9 mouse cellular contexts compared by ENCODE assay signal in genomic region chr19:30548411-30549043, GRCm38 (mm10). TPM values are rescaled to one million over a fixed set of nuclear protein-coding genes. Genes with fewer than 3 reads are reported as not detected.
DNase-seq lines count a peak whose midpoint lies in the region; ATAC-seq and TF ChIP-seq lines count a peak whose summit lies in the region.
"Had no signal": no experiment of that assay in that cellular context is flagged by ENCODE, and none has a peak within 500 bp of the region (broad histone marks: within the 10 kb centered on the region; RNA-seq: fewer than 3 reads in every experiment).

No protein-coding gene starts in this region.

- H3K9ac ChIP-seq in heart, postnatal 0 days (replicated peaks; ENCODE audit: low read depth, low read length), result no peak overlapping the region
- H3K9ac ChIP-seq in embryonic facial prominence, embryonic 13.5 days, result peak overlapping the region; percentile 71
- H3K9ac ChIP-seq in neural tube, embryonic 12.5 days, result 0 out of 2 replicates have a peak overlapping the region, but pooled peaks have one; percentile 33

- no peak for TF ChIP-seq EP300 in heart, postnatal 0 days (IDR thresholded peaks at IDR 0.05; ENCODE audit: low read depth)

- DNase-seq in heart, postnatal 0 days (ENCODE audit: low spot score), result no peak
- DNase-seq in heart, adult 9 months (ENCODE audit: low spot score in 2 of 2), result no peak
- peak; percentile 68 for DNase-seq in limb, embryonic 10.5 days (ENCODE audit: low spot score)
- no peak for DNase-seq in layer of hippocampus, postnatal 36 days
- DNase-seq in lung, postnatal 36 days, result no peak
- DNase-seq in ovary, postnatal 10 days (ENCODE audit: low spot score), result no peak

- no peak for TF ChIP-seq CTCF in heart, postnatal 0 days (IDR thresholded peaks at IDR 0.05; ENCODE audit: low read depth)

- H3K4me1 ChIP-seq in heart, postnatal 0 days (ENCODE audit: control insufficient read depth, insufficient read depth), result peaks cover 8% of the 10 kb centered on the region; the same call in 1 of the 2 replicates
- H3K4me1 ChIP-seq in embryonic facial prominence, embryonic 13.5 days, result peaks cover 29% of the 10 kb centered on the region
- peaks cover 30% of the 10 kb centered on the region for H3K4me1 ChIP-seq in limb, embryonic 10.5 days
- H3K4me1 ChIP-seq in neural tube, embryonic 12.5 days, result peaks cover 18% of the 10 kb centered on the region; the same call in 1 of the 2 replicates

- WGBS in heart, postnatal 0 days, result 4% methylated on average over 23 of the region's 23 CpGs
- under 1% methylated on average over 23 of the region's 23 CpGs for WGBS in embryonic facial prominence, embryonic 13.5 days
- under 1% methylated on average over 23 of the region's 23 CpGs for WGBS in limb, embryonic 10.5 days
- 1% methylated on average over 23 of the region's 23 CpGs for WGBS in neural tube, embryonic 12.5 days

- H3K9me3 ChIP-seq in heart, postnatal 0 days (replicated peaks; ENCODE audit: control insufficient read depth, low read length), result no peaks in the 10 kb centered on the region
- H3K9me3 ChIP-seq in embryonic facial prominence, embryonic 13.5 days, result no peaks in the 10 kb centered on the region
- no peaks in the 10 kb centered on the region for H3K9me3 ChIP-seq in limb, embryonic 10.5 days (replicated peaks)
- no peaks in the 10 kb centered on the region for H3K9me3 ChIP-seq in neural tube, embryonic 12.5 days

- H3K4me3 ChIP-seq in heart, postnatal 0 days (ENCODE audit: low read depth, low read length), result peak overlapping the region; percentile 37
- H3K4me3 ChIP-seq in embryonic facial prominence, embryonic 13.5 days, result peak overlapping the region; percentile 52
- peak overlapping the region; percentile 51 for H3K4me3 ChIP-seq in limb, embryonic 10.5 days
- H3K4me3 ChIP-seq in neural tube, embryonic 12.5 days, result peak overlapping the region; percentile 37

- peak overlapping the region; percentile 58 for H3K4me2 ChIP-seq in heart, postnatal 0 days (ENCODE audit: low read depth, low read length)
- peak overlapping the region; percentile 68 for H3K4me2 ChIP-seq in embryonic facial prominence, embryonic 13.5 days
- peak overlapping the region; percentile 69 for H3K4me2 ChIP-seq in neural tube, embryonic 12.5 days (replicated peaks)

- H3K27me3 ChIP-seq in heart, postnatal 0 days (ENCODE audit: control insufficient read depth, insufficient read depth, low read length), result peaks cover 52% of the 10 kb centered on the region
- H3K27me3 ChIP-seq in embryonic facial prominence, embryonic 13.5 days, result peaks cover 63% of the 10 kb centered on the region
- peaks cover 71% of the 10 kb centered on the region for H3K27me3 ChIP-seq in limb, embryonic 10.5 days (ENCODE audit: low read depth, poor library complexity, severe bottlenecking)
- H3K27me3 ChIP-seq in neural tube, embryonic 12.5 days (replicated peaks), result peaks cover 41% of the 10 kb centered on the region

- ATAC-seq in heart, postnatal 0 days (ENCODE audit: insufficient read depth, low read depth), result no peak
- ATAC-seq in embryonic facial prominence, embryonic 13.5 days (ENCODE audit: insufficient number of reproducible peaks, insufficient read depth, low FRiP score, low TSS enrichment, low read depth), result no peak
- ATAC-seq in neural tube, embryonic 12.5 days (ENCODE audit: low FRiP score, low read depth), result peak; percentile 62

- no peaks in the 10 kb centered on the region for H3K36me3 ChIP-seq in heart, postnatal 0 days (replicated peaks; ENCODE audit: control insufficient read depth, insufficient read depth, low read length)
- H3K36me3 ChIP-seq in embryonic facial prominence, embryonic 13.5 days, result no peaks in the 10 kb centered on the region
- H3K36me3 ChIP-seq in limb, embryonic 10.5 days, result no peaks in the 10 kb centered on the region
- H3K36me3 ChIP-seq in neural tube, embryonic 12.5 days, result no peaks in the 10 kb centered on the region

- no peak overlapping the region for H3K27ac ChIP-seq in heart, postnatal 0 days (ENCODE audit: low read depth)
- H3K27ac ChIP-seq in embryonic facial prominence, embryonic 13.5 days, result peak overlapping the region; percentile 62
- peak overlapping the region; percentile 69 for H3K27ac ChIP-seq in limb, embryonic 10.5 days
- H3K27ac ChIP-seq in neural tube, embryonic 12.5 days, result no peak overlapping the region

RNA-seq across cellular contexts. Expression of gene Dkk1, which starts 0.9 kb away (rescaled TPM):
- not detected in 2 replicates for total RNA-seq in heart, postnatal 0 days (2014; rRNA removed; ENCODE audit: low replicate concordance)
- polyA plus RNA-seq in heart, postnatal 0 days (2015; fragmentation: Nextera tagmentation; extraction: Ambion mirVana), result not detected in 2 replicates
- polyA plus RNA-seq in embryonic facial prominence, embryonic 13.5 days (2015; fragmentation: Nextera tagmentation; extraction: Ambion mirVana), result 37.7 and 40.2 TPM in 2 replicates
- polyA plus RNA-seq in limb, embryonic 10.5 days (2016; fragmentation: Nextera tagmentation; extraction: Ambion mirVana), result 10.8 and 11.4 TPM in 2 replicates
- 1.1 and 1.2 TPM in 2 replicates for polyA plus RNA-seq in neural tube, embryonic 12.5 days (2016; fragmentation: Nextera tagmentation; extraction: Ambion mirVana)
- total RNA-seq in layer of hippocampus, postnatal 36 days (2021), result not detected
- total RNA-seq: MEL had no signal

Comparison
In these comparisons a context has a peak if more than half of its experiments do, and no peak if none do; other contexts are left out.
1. H3K27ac ChIP-seq: peak in embryonic facial prominence, embryonic 13.5 days (single experiment) and limb, embryonic 10.5 days (single experiment); none in heart, postnatal 0 days (single experiment) and neural tube, embryonic 12.5 days (single experiment).
2. Peak in every context shown above with its lines, with median percentiles within 50 percentile points of each other: H3K4me2 ChIP-seq and H3K4me3 ChIP-seq.